Mouse (Mus musculus) left cerebral cortex, adult 18-20 months (tissue): ENCODE results near the gene Fcna. TPM values are rescaled to one million over a fixed set of nuclear protein-coding genes. Genes with fewer than 3 reads are reported as not detected.

Source experiments
- DNase-seq, 2 experiments: peaks; one replicate each; pipeline ENCODE4 v3.0.0; 2021 to 2022; ENCODE audit warnings: low spot score in 2 of 2, mixed read lengths in 1 of 2
- total RNA-seq, 2 experiments: library from RNA; stranded (reverse); gene quantifications; 2 replicates each; pipeline ENCODE4 v1.2.3; 2021

Fcna gene
- total RNA-seq, 2 experiments from 2014 or later: 0.66 to 0.79 TPM

DNA sequence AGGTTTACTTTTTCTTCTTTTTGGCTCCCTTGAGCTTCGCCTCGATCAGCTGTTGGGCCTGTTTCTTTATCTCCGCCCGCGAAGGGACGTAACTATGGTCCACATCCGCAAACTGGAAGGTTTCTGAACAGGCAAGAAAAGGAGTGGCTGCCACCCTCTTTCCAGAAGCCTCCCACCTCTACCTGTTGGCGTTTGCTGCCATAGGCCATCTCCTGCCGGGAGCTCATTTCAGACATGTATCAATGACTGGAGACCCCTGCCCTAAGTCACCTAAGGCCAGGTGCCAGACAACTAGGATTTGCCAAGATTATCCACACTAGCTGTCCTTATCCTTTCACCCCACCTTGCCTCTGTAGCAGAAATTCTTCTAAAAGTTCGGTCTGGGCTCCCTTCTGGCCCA, 19.2 kb downstream of the Fcna start:
- no peak for DNase-seq

DNA sequence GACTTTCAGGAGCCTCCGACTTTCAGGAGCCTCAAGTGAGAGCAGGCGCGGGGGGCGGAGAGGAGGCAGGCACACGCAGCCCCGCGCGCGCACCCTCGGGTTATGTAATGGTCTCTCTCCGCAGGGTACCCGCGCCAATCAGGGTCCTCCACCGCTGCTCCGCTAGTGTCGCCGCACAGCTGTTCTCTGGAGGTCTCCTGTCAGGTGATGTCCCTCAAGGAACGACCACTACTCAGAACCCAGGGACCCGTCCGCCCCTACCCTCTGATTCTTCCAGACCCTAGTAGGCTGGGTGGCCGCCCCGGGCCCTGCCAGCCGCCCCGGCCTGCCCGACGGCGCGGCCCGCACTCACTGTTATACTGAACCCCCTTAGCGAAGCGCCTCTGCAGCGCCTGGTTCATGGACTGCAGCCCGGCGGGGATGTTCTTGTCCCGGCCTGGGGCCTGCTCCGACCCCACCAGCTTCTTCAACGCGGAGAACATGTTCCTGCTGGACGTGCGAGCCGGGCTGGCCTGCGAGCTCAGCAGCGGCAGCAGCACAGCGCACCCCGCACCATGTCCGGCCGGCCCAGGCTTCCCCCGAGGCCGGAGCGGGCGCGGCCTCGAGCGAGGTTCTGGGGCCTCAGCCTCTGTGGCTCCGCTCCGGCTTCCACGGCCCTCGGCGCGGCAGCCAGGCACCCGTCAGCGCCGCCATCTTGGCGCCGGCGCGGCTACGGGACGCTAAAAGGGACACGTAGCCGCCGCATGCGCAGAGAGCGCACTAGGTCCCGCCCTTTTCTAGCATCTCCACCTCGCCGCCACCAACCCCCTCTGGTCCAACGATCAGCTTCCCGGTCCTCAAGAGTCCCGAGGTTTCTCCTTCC, 19.8 kb downstream of the Fcna start, which contains the start of gene Rabl6:
Gene Rabl6, minus strand, starts transcription at position 761 of the 862 bp plus-strand sequence.
- peak; percentile 89 to 92 for DNase-seq

DNA sequence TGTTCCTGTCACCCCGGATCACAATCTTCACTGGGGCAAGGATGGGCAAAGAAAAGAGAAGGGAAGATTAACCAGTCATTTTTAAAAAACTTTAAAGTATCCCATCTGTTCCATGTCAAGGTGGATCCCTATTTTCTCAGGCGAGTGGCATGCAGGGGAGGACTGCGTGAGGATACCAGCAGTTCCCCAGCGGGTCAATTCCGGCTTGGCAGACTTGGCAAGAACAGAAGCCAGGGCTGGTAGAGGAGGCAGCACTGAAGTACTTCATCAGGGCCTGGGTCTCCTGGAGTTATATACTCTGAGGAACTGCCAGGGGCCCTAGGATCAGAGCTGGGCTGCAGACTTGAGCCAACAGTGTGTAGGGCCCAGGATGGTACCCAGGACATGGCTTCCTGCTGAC, 25.3 kb downstream of the Fcna start:
- DNase-seq: no peak

DNA sequence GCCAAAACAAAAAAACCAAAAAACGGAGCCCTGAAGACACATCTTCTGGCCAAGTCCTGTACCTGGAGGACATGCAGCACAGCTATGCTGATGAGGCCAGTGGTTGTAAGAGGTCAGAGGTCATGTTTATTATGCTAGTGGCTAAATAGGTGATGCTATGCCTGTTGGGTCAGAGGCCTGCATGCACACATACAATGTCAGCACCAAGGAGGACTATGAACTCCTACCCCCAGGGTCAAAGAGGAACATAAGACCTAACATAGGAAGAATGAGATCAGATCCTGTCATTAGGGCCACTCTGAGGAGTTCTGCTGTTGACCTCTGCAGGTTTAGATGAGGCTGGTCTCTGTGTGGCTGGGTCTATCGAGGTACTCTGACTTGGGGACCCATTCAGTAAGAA, 27.8 kb downstream of the Fcna start:
- no peak for DNase-seq

DNA sequence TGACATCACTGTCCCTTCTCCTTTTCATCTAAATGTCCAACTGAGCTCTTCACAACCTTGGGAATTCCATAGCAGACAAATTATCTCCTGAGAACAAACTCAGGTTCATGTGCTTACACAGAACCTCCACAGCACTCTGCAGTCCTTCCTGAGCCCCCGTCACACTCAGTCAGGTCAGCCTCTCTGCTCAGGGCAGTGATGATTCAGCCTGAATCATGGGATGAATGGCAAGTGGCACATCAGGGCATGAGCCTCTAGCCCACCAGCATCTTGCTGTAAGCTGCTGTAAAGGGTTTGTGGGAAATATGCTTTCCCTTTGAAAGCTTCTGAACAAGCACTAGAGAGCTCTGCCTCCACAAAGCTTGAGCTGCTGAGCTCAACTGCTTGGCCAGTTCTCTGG, 29.1 kb downstream of the Fcna start:
- DNase-seq: no peak

DNA sequence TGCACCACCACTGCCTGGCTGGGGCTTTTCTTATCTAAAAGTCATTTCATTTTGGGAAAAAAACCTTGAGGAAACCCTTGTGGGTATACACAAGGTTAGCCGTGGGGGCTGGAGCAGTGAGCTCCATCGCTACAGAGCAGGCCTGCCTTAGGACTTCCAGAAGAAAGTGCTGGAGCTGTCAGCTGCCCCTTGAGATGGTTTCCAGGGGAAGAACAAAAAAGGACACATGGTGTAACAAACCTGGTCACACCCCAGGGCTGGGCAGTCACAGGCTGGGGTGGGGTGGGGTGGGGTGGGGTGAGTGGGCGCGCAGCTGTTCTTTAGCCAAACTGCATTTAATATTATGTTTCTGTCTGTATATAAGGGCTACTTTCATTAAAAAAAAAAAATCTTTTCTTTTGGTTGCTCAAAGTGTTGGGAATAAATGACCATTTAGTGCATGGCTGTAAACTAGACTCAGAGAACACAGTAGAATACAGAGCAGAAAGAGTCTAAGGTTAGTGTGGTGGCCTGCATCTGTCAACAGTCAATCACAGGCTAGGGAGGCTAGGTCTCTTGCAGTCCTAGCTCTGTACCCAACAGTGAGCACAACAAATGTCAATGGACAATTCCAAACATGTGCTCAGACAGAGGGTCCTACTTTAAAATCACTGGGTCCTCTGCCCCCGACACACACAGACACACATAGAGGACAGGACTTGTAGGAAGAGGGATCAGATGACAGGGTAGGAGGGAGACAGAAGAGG, 30.9 kb downstream of the Fcna start:
- no peak for DNase-seq

DNA sequence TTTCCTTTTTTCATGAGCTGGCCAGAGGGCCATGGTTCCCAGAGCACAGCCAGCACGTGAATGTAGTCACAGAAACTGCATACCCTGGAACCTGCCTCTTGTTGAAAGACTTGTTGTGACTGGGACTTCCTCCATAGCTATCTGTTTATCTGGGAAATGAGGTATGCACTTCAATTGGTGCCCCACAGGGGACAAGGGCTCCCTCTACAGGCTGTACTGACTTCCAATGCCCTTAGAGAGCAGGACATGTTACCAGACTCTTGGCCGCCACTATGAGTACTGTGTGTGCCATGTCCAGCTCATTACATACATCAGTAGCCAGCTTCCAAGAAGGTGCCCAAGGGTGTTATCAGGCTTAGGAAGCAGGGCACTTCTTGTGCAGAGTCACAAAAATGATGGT, 36.0 kb downstream of the Fcna start:
- DNase-seq: peak; percentile 52 to 64

DNA sequence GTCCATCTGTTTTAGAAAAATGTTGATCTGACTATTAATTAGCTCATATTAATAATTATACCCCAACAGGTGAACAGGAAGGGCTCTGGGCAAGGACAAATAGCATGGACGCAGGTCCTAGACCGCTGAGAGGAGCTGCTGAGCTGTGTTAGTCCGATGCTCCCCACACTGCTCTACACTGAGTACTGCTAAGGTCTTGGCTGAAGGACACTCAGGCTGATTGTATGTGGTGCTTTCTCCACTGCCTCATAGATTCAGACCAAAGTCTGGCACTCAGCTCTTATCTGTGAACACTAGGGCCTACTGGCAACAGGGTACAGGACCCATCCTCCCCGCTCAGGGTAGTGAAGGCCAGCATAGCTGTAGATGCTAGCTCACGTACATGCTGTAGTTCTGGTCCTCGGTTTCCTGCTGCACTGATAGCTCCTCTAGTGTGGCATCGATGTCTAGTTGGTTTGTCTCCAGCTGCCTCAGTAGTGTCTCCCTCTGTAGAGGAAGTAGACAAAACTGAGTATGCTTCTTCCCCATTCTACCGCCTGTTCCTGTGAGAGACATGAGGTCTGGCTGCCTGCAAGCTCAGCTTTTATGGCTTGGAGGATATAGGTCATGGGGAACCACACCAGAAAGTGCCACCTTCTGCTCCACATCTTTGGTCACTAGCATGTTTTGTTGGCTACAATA, 39.5 kb downstream of the Fcna start:
- DNase-seq: no peak

DNA sequence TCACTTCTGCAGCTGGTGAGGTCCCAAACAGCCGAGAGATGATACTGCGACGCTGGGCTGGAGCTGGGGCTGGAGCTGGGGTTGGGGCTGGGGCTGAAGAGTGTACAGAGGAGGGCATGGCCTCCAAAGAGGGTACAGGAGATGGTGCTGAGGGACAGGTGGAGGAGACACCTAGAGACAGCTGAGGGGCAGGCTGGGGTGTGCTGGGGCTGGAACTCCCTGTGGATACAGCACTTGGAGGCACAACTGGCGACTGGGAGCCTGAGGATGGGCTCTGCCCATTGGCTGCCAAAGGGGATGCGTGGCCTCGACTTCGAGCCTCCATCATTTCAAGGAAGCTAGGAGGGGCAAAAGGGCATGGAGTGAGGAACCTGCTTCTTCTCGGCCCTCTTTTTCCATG, 40.5 kb downstream of the Fcna start:
- no peak for DNase-seq

DNA sequence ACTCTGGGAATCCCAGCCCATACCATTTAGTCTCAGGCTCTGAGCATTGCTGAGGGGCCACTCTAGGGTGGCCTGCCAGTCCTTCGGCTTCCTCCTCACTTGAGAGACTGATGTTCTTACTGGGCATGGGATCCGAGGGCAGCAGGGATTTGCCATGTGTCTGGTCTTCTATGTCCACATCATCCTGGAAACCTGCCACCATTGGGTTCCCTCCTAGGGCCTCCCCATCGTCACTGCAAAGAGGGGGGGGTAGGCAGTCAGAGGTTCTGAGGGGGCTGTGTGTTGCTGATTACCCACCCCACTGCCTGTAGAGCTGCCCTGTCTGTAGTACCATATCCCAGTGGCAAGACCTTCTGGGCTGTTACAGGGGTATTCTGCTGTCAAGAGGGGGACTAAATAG, 42.2 kb downstream of the Fcna start:
- no peak for DNase-seq

DNA sequence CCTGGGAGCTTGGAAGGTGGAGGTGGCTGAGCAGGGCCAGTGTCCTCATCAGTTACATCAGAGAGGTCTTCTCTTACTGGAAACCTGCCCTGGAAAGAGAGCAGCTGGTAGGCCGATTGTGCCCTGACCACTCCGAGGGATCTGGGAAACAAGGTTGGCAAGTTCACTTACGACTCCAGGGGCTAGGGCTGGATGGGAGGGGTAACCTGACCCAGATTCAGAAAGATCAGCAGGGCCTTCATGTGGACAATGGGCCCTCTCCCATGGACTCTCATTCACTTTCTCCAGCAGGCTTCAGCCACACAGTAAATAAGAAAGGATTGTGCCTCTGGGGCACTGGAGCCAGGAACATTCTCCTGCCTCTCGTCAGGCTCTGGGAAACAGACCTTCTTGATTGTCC, 43.0 kb downstream of the Fcna start:
- no peak for DNase-seq

DNA sequence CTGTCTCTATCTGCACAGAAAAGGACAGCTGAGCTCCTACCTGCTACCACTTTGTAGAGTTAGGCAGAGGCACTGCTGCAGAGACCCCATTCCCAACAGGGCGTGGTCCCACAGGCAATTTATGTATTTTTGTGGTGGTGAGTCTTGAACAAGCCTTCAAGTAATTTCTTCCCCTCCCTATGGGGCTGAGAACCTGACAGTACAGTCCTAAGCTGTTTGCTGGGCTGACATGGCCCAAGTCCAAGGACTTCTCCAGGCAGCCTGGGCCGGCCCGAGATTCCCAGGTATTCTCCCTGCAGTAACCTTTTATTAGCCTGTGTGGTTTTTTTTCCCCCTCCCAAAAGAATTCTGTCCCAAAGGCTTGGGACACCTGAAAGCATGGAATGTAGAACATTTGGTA, 43.7 kb downstream of the Fcna start:
- no peak for DNase-seq

DNA sequence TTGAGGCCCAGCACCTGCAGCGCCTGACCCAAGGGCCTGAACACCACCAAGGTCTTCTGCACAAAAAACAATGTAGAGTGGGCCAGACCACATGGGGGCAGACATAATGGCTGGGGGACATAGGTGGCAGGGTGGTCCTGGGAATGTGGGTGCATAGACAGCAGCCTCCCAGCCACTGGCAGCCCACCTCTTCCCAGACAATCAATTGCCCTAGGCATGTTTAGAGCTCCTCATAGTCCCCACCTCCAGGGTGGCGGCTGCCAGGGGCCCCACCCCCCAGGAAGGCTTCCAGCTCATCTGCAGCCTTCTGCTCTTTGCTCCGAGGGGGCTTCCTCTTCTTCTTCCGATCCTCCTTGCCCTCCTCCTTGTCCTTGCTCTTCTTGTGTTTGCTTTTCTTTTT, 44.3 kb downstream of the Fcna start:
- no peak for DNase-seq

DNA sequence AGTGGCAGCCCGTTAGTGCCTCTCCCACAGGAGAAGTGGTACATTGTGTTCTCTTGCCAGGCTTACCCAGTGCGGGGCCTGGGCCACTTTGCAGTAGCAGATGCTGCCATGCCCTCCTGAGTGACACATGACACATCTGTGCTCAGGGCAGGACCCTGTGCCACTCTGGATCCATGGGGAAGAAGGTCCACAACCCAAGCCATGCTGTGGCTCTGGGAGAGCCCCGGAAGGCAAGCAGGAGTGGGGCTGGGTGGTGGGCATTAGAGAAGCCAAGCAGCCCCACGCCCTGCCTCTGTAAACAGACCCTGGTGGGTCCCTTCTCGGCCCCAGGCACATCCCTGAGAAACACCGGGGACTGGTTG, 44.7 kb downstream of the Fcna start:
- DNase-seq: no peak

DNA sequence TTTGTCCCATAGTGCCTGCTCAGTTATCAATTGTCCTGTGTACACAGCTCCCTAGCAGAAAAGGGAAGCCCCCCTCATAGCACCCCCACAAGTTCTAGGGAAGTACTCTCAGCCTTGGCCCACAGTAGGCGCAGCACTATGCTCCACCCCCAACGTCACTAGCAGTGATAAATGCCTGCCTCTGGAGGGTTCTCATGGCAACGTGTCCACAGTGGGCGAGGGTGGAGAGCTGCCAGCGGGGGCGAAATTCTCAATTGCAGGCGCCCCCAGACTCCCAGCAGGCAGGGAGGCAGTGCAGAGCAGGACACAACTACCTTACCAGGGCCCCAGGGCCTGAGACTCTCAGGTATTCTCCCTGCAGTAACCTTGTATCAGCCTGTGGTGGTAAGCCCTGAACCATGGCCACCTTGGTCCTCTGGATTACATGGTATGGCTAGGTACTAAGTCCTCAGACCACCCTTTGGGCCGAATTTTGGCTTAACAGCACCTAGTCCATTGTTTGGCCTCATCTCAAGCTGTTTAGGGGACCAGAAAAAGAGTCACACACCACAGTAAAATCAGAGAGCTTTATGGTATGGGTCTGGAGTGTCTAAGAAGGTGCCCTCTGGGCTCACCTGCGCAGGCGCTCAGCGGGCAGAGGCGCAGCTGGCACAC, 45.2 kb downstream of the Fcna start:
- DNase-seq: peak; percentile 80 to 88

DNA sequence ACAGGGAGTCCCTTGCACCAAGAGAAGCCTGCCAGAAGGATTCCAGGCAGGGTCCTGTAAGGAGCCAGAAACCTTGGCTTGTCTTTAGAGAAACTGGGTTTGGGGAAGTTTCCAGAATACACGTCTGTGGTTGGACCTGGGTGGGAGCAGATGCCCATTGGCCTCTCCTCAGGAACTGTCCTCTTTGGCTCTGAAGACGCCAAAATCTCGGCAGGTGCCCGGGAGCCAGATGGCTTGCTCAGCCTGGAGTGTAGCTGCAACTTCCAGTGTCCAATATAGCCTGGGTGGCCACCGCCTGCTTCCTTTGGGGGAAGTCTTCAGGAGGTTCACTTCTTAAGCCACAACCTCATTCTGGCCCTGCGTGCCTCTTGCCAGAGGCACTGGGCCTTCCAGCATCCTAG, 45.9 kb downstream of the Fcna start:
- DNase-seq: peak in 1 of 2 experiments; percentile 52

DNA sequence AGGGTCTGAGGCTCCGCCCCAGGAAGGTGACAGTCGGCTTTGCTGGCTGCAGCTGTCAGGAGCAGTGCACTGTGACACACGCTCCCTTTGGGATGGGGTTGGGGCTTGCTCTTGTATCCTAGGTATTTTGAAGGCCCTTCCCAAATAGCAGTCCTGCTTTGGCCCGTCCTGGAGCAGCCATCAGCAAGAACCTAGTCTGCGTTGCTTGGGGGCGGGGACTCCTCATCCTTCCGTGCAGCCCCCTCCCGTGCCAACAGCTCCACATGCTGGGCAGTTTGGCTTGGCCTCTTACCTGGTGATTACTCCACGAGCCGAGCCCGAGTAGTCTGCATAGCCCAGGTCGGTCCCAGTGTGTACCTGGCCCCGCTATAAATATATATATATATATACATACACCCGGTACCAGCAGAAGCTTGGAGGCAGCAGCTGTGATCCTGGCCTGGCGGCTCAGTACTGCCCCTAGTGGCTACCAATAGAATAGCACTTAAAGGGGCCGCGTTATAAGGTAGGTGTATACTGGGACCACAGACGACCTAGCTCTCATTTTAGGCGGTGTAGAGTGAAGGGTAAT, 46.5 kb downstream of the Fcna start, which contains the start of gene Ajm1:
Gene Ajm1, minus strand, starts transcription at position 464 of the 571 bp plus-strand sequence.
- peak; percentile 74 to 77 for DNase-seq

DNA sequence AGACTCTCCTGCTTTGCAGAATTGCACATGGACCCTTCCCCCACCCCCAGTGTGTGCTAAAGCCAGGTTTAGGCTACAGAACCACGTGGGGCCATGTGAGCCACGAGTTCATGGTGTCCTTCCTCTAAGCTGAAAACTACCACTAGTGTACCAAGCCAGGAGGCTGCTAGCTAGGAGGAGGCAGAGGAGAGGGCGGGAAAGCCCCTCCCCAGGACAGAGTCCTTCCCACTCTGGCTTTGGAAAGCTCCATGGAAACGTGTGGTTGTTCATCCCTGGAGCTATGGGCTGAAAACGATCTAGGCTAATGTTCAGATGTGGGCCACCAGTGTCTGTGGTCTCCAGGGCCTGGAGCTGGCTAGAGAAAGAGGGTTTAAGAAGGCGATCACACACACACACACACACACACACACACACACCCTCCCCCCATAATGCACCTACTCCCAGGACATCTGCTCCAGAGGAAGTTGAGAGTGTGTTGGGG, 47.2 kb downstream of the Fcna start:
- DNase-seq: peak in 1 of 2 experiments; percentile 45

DNA sequence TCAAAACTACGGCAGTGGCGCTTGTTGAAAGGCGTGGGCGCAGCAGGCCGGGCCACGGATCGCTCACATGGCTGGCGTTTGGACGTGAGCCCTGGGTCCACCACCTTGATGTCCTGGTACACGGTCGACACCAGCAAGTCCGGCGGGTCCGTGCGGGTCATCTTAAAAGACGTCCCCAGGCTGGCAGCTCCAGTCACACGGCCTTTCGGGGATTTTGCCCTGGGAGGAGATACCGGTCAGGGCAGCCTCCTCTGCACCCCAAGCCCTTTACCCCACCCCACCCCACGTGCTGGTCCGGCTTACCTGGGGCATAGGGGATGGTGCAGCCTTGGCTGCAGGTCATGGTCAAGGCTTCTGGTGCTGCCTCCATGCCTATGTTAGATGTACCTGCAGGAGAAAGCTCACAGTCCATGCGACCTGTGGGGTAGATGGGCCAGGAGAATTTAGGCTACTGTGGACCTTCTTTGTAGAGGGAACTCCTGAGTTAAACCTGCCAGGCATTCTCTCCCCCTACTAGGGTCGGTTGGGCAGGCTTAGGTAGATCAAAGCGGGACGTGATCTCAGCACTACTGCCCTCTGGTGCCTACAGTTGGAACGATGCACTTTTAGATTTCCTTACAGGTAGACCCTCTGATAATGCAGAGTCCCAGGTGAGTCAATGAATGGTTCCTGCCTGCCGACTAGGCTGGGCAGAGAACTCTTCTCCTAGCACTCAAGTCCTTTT, 47.9 kb downstream of the Fcna start:
- DNase-seq: peak; percentile 53 to 60
